Mouse (Mus musculus) CD4-positive naive resting alpha-beta T cell, adult 76 days (primary cell): ENCODE results near the gene Ly6g6f. TPM values are rescaled to one million over a fixed set of nuclear protein-coding genes. Genes with fewer than 3 reads are reported as not detected.

Source experiments
- total RNA-seq: library from RNA; stranded (reverse); gene quantifications from one replicate; pipeline ENCODE4 v1.2.4, GENCODE M21; 2023

Ly6g6f gene
- total RNA-seq, 1 experiment from 2014 or later = not detected

Other genes starting within 250 kb of the Ly6g6f start
- 55.8 TPM for gene Stk19, start 248.7 kb downstream of the Ly6g6f start, total RNA-seq
- 86.0 TPM for gene Dxo, start 248.6 kb downstream of the Ly6g6f start, total RNA-seq
- gene Skiv2l, start 235.4 kb downstream of the Ly6g6f start, total RNA-seq = 121 TPM
- 22.0 TPM for gene Nelfe, start 235.2 kb downstream of the Ly6g6f start, total RNA-seq
- 0.64 TPM for gene Cfb, start 223.1 kb downstream of the Ly6g6f start, total RNA-seq
- gene Zbtb12, start 206.1 kb downstream of the Ly6g6f start, total RNA-seq = 4.4 TPM
- gene Gm20547, start 203.6 kb downstream of the Ly6g6f start, total RNA-seq = 0.38 TPM
- gene C2, start 187.3 kb downstream of the Ly6g6f start, total RNA-seq = 1.6 TPM
- gene Ehmt2, start 187.1 kb downstream of the Ly6g6f start, total RNA-seq = 113 TPM
- not detected for gene Slc44a4, start 171.1 kb downstream of the Ly6g6f start, total RNA-seq
- gene Neu1, start 154.4 kb downstream of the Ly6g6f start, total RNA-seq = 44.2 TPM
- gene Hspa1b, start 126.4 kb downstream of the Ly6g6f start, total RNA-seq = 97.6 TPM
- gene Gm20481, start 115.7 kb downstream of the Ly6g6f start, total RNA-seq = not detected
- 57.4 TPM for gene Hspa1a, start 113.5 kb downstream of the Ly6g6f start, total RNA-seq
- not detected for gene Hspa1l, start 112.9 kb downstream of the Ly6g6f start, total RNA-seq
- 24.0 TPM for gene Lsm2, start 103.7 kb downstream of the Ly6g6f start, total RNA-seq
- gene Vars, start 84.6 kb downstream of the Ly6g6f start, total RNA-seq = 85.0 TPM
- gene Vwa7, start 69.0 kb downstream of the Ly6g6f start, total RNA-seq = not detected
- gene Sapcd1, start 57.6 kb downstream of the Ly6g6f start, total RNA-seq = 1.4 TPM
- gene Msh5, start 38.9 kb downstream of the Ly6g6f start, total RNA-seq = 3.2 TPM
- 137 TPM for gene Clic1, start 35.6 kb downstream of the Ly6g6f start, total RNA-seq
- gene Ddah2, start 26.6 kb downstream of the Ly6g6f start, total RNA-seq = 0.70 TPM
- not detected for gene Ly6g6c, start 20.2 kb downstream of the Ly6g6f start, total RNA-seq
- gene Mpig6b, start 19.4 kb downstream of the Ly6g6f start, total RNA-seq = not detected
- not detected for gene Ly6g6e, start 8.7 kb downstream of the Ly6g6f start, total RNA-seq
- not detected for gene Ly6g6d, start 7.5 kb downstream of the Ly6g6f start, total RNA-seq
- gene Abhd16a, start 3.7 kb upstream of the Ly6g6f start, total RNA-seq = 60.6 TPM
- not detected for gene Ly6g5c, start 22.7 kb upstream of the Ly6g6f start, total RNA-seq
- gene Ly6g5b, start 29.8 kb upstream of the Ly6g6f start, total RNA-seq = 1.5 TPM
- gene Gpank1, start 35.8 kb upstream of the Ly6g6f start, total RNA-seq = 28.7 TPM
- gene Csnk2b, start 36.4 kb upstream of the Ly6g6f start, total RNA-seq = 118 TPM
- 15.3 TPM for gene D17H6S53E, start 40.8 kb upstream of the Ly6g6f start, total RNA-seq
- gene Apom, start 46.4 kb upstream of the Ly6g6f start, total RNA-seq = not detected
- gene Bag6, start 49.6 kb upstream of the Ly6g6f start, total RNA-seq = 487 TPM
- 292 TPM for gene Prrc2a, start 79.3 kb upstream of the Ly6g6f start, total RNA-seq
- 8.6 TPM for gene Aif1, start 90.5 kb upstream of the Ly6g6f start, total RNA-seq
- gene Lst1, start 102.8 kb upstream of the Ly6g6f start, total RNA-seq = 9.5 TPM
- 417 TPM for gene Ltb, start 108.8 kb upstream of the Ly6g6f start, total RNA-seq
- gene Tnf, start 116.4 kb upstream of the Ly6g6f start, total RNA-seq = 11.3 TPM
- gene Lta, start 119.7 kb upstream of the Ly6g6f start, total RNA-seq = 15.7 TPM
- gene Gm16181, start 135.2 kb upstream of the Ly6g6f start, total RNA-seq = not detected
- gene Atp6v1g2, start 148.1 kb upstream of the Ly6g6f start, total RNA-seq = 1.00 TPM
- 9.4 TPM for gene Nfkbil1, start 150.2 kb upstream of the Ly6g6f start, total RNA-seq
- gene Ddx39b, start 156.1 kb upstream of the Ly6g6f start, total RNA-seq = 422 TPM
- gene H2-D1, start 177.1 kb upstream of the Ly6g6f start, total RNA-seq = 2,346 TPM
- 12.5 TPM for gene H2-Q1, start 234.8 kb upstream of the Ly6g6f start, total RNA-seq